Mouse (Mus musculus): Measurements from ENCODE around the gene 4933424G06Rik.

- TF ChIP-seq TCF12 (IDR thresholded peaks at IDR 0.05; ENCODE audit: low read depth, low read length) = no peak
- TF ChIP-seq SIN3A (IDR thresholded peaks at IDR 0.05; ENCODE audit: low read length) = peak; percentile 88
- no peak for TF ChIP-seq MAFK (IDR thresholded peaks at IDR 0.05; ENCODE audit: borderline replicate concordance, low read depth, low read length)
These were observed at the start of gene 4933424G06Rik for GRCm38 (mm10) chr1:36709854-36710280.
